Mouse (Mus musculus): ENCODE data around the gene Zfpl1. TPM values are rescaled to one million over a fixed set of nuclear protein-coding genes. Genes with fewer than 3 reads are reported as not detected.

Zfpl1 gene
- total RNA-seq, 1 experiment from 2014 or later, result 68.8 TPM

DNA sequence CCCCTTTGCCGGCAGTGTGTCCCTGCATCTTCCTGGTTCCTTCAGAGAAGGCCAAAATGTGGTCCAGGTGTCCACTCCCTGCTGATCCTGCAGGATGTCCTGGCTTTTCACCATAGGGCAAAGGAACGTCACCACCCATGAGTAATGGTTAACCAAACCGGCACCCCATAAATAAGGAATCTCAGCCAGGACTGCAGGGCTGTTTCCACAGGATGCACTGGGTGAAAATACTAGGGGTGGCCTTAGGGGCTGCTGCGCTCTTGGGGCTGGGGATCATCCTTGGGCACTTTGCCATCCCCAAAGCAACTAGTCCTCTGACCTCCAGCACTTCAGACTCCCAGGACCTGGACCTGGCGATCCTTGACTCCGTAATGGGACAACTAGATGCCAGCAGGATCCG, 20.8 kb upstream of the Zfpl1 start, which contains the start of gene Naaladl1:
Gene Naaladl1, plus strand, starts transcription at position 197 of the 400 bp plus-strand sequence.
- no peak for ATAC-seq (replicated peaks in 1 of 2; ENCODE audit: insufficient read depth in 1 of 2, low FRiP score in 2 of 2, low TSS enrichment in 1 of 2, low read depth in 1 of 2, poor library complexity in 2 of 2, severe bottlenecking in 2 of 2)

DNA sequence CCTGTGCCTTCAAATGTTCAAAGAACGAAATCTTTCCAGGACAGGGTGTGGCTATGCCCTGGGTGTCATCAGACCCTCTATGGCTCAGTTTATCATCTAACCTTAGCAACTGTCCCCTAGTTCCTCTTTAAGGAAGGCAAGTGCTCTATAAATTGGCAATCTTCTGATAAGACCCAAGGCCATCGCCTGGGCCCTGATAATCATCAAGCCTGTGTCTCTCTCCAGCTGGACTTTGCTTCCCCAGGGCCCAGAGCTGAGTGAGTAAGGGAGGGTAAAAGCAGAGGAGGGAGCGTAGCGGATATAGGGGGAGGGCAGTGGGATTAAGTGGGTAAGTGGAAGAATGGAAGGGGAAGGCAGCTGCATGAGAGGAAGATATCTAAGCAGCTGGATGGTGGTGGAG, 19.7 kb upstream of the Zfpl1 start:
- ATAC-seq (replicated peaks in 1 of 2; ENCODE audit: insufficient read depth in 1 of 2, low FRiP score in 2 of 2, low TSS enrichment in 1 of 2, low read depth in 1 of 2, poor library complexity in 2 of 2, severe bottlenecking in 2 of 2), result no peak

DNA sequence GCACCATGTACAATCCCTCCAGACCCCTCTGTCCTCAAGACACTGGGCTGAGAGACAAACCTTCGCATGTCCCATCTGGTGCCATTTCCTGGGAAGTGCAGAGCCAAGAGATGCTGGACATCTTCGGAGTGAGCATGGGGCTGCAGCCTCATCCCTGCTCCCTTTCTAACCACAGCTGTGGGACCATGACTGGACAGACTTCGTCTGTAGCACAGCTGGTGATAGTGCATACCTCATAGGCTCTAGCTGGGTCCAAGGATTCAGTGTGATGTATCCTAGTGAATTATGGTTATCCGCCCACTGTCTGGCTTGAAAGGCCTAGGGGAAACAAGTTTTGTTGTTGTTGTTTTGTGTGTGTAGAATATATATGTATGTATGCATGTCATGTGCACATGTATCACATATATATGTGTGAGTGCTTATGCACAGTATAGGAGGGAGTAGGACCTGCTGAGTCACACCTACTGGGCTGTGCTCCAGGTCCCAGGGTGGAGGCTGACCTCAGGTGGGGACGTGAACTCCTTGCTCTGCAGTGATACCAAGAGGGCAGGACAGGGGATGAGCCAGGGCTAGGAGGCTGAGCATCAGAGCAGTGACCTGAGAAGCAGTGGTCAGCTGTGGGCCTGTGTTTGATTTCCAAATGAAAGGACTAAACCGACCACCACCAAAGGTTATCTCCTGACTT, 17.6 kb upstream of the Zfpl1 start:
- no peak for ATAC-seq (replicated peaks in 1 of 2; ENCODE audit: insufficient read depth in 1 of 2, low FRiP score in 2 of 2, low TSS enrichment in 1 of 2, low read depth in 1 of 2, poor library complexity in 2 of 2, severe bottlenecking in 2 of 2)

DNA sequence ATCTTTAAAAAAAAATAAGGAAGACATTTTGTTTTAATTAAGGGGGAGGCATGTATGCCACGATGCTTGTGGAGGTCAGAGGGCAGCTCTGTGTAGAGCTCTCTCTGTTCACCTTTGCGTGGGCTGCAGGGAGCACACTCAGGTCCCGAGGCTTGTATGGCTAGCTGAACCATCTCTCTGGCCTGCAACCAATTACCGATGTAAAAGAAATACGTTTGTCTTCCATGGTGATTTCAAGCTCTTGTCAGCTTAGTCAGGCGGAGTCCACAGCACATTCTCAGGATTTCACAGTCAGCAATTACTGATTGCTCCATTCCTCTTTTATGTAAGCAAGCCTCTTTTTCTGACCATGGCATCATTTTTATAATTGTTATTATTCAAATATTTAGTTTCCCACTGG, 16.4 kb upstream of the Zfpl1 start:
- ATAC-seq (replicated peaks in 1 of 2; ENCODE audit: insufficient read depth in 1 of 2, low FRiP score in 2 of 2, low TSS enrichment in 1 of 2, low read depth in 1 of 2, poor library complexity in 2 of 2, severe bottlenecking in 2 of 2), result no peak

DNA sequence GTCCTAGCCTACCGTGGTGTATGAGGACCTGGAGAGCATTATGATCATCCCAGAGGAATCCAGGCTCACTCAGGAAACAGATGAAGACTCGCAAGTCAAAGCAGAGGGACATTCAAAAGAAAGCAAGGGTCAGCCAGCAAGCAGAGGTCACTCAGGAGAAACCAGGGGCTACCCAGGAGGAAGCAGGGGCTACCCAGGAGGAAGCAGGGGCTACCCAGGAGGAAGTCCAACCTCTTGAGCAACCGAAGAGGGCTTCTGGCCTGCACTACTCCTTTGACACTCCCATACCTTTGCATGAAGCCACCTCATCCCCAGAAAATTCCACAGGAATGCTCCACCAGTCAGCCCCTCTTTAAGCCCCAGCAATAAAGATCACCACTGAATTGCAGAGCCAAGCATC, 13.1 kb upstream of the Zfpl1 start:
- no peak for ATAC-seq (replicated peaks in 1 of 2; ENCODE audit: insufficient read depth in 1 of 2, low FRiP score in 2 of 2, low TSS enrichment in 1 of 2, low read depth in 1 of 2, poor library complexity in 2 of 2, severe bottlenecking in 2 of 2)

DNA sequence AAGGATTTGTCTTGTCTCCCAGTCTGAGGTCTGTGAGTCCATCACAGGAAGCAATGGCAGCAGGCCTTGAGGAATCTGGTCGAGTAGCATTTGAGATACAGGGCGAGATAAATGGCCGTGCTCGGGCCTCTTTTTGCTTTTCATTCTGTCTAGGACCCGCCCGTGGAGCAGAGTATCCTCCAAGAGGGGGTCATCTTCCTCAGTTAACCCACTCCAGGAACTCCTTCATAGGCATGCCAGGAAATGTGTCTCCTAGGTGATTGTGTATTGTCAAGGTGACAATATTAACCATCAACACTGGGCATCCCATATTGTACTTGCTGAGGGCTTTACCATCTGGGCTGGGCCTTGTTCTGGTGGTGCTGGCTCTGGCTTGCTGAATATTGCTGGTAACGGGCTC, 9.4 kb upstream of the Zfpl1 start, which contains the start of gene AC131692.1:
Gene AC131692.1, plus strand, starts transcription at position 301 of the 400 bp plus-strand sequence.
- no peak for ATAC-seq (replicated peaks in 1 of 2; ENCODE audit: insufficient read depth in 1 of 2, low FRiP score in 2 of 2, low TSS enrichment in 1 of 2, low read depth in 1 of 2, poor library complexity in 2 of 2, severe bottlenecking in 2 of 2)

DNA sequence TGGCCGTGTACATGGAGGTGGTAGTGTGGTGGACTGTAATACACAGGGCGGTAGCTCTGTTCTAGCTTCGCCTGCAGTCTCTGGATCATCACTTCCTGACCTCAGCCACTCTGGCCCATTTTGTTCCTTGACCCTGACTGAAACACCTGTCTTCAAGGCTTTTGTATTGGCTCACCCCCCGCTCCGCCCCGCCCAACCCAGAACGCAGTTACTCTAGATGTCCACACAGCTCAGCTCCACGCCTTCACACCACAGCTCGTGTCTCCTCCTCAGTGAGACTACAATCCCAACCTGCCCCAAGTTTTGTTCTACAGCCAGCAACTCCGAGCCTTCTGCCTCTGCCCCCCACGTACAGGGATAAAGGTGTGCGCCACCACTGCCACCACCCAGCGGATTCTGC, 4.1 kb upstream of the Zfpl1 start:
- ATAC-seq (replicated peaks in 1 of 2; ENCODE audit: insufficient read depth in 1 of 2, low FRiP score in 2 of 2, low TSS enrichment in 1 of 2, low read depth in 1 of 2, poor library complexity in 2 of 2, severe bottlenecking in 2 of 2), result no peak

DNA sequence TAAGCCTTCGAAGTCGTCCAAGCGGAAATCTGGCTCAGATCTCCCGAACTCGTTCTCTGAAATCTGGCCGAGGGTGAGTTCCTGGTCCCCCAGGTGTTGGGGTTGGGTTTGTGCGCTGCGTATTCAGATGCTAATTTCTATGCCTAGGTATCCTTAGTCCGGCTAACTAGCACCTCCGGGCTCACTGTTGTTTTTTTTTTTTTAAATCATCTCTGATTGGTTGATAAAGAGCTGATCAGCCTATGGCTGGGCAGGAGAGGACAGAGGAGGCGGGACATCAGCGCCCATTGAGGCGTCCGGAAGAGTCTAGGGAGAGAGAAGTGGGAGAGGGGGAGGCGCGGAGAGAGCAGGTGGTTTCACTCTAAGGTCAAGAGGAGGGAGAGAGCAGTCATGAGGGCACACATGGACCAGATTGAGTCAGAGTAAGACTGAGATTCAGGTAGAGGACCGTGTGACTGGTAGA, 692 bp upstream of the Zfpl1 start:
- ATAC-seq (replicated peaks in 1 of 2; ENCODE audit: insufficient read depth in 1 of 2, low FRiP score in 2 of 2, low TSS enrichment in 1 of 2, low read depth in 1 of 2, poor library complexity in 2 of 2, severe bottlenecking in 2 of 2), result peak; percentile 62 to 74

DNA sequence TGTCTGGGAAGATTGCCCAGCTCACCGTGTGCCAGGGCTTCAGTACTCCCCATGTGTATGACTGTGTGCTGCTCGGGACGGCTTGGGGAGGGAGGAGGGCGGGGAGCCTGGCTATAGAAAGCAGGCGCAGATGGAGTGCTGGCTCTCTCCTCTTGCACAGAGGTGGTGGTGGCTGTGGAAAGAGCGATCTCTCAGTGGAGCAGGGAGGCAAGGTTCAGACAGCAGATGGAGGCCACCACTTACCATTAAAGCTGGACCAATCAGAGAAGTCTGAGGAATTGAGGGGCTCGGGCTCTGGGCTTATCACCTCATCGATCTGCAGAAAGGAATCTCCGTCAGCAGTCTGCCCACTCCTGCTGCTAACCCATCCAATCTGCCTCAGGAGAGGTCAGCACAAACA, 2.6 kb downstream of the Zfpl1 start, which contains the start of gene Gm28374:
Gene Gm28374, minus strand, starts transcription at position 101 of the 400 bp plus-strand sequence.
- no peak for ATAC-seq (replicated peaks in 1 of 2; ENCODE audit: insufficient read depth in 1 of 2, low FRiP score in 2 of 2, low TSS enrichment in 1 of 2, low read depth in 1 of 2, poor library complexity in 2 of 2, severe bottlenecking in 2 of 2)

DNA sequence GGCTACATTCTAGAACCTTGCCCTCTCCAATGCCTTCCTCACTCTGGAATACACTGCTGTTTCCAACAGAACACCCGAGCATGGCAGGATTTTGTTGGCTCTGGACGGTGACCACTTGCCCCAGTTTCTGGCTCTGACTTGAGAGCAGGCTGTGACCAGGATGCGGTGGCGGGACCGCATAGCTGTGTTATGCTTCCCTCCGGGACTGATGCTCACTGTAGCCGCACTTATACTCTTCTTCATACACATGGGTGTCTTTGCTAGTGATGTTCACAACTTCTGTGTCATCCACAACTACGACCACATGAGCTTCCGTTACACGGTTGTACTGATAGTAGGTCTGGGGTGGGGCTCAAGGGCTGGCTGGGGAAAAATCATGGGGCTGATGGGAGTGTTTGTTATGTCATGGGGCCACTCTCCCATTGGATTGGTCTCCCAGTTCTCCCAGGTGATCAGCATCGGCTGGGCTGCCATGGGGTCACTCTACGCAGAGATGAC, 4.7 kb downstream of the Zfpl1 start, which contains the start of gene Tmem262:
Gene Tmem262, plus strand, starts transcription at position 51 of the 498 bp plus-strand sequence.
- no peak for ATAC-seq (replicated peaks in 1 of 2; ENCODE audit: insufficient read depth in 1 of 2, low FRiP score in 2 of 2, low TSS enrichment in 1 of 2, low read depth in 1 of 2, poor library complexity in 2 of 2, severe bottlenecking in 2 of 2)

DNA sequence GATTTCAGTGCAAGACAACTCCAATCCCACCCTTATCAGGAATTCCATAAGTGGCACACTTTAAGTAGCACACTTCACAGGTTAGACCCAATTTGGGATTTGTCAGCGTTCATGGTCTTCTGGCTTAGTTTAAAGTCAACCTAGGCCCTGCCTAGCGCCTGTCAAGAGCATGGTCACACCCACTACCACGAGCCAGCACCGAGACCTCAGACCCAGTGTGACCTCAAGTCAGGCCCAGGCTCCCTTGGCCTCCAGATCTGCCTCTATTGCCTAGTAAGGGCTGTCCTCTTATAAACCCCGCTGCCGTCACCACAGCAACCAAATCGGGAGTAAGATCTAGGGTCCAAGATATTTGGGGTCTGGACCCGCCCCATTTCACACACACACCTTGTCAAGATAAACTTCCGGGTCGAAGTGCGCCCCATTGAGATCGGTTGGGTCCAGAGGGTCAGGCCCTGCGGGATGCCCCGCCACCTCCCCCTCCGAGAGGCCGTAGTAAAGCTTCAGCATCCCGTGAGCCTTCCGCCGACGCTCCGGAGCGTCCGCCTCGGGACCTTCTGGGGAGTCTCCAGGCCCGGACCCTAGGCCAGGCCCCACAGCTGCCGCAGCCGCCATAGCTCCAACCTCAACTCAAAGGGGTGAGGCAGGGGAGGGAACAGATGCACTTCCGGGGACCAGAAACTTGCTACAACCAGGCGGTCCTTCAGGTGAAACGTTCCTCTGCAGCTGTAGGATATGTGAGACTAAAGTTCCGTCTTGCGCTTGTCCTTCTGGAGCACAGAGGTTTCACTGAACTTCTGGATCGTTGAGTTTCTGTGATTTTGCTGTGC, 8.0 kb downstream of the Zfpl1 start, which contains the start of gene Vps51:
Gene Vps51, minus strand, starts transcription at position 668 of the 830 bp plus-strand sequence.
- ATAC-seq (replicated peaks in 1 of 2; ENCODE audit: insufficient read depth in 1 of 2, low FRiP score in 2 of 2, low TSS enrichment in 1 of 2, low read depth in 1 of 2, poor library complexity in 2 of 2, severe bottlenecking in 2 of 2), result peak; percentile 87 to 97

DNA sequence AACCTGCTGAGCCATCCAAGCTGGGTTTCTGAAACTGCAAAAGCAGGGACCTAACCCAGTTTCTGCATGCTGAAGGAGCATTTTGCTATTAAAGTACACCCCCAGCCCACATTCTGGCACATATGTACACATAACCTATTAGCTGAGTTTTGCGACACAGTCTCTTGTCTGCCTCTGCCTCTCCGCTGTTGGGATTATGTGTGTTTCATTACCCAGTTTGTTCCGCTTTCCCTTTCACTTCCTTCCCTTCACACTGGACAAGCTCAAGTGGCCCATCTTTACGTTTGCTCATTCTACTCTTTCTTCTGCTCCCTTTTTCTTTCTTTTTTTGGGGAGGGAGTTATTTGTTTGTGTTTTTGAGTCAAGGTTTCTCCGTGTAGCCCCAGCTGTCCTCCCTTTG, 10.9 kb downstream of the Zfpl1 start:
- ATAC-seq (replicated peaks in 1 of 2; ENCODE audit: insufficient read depth in 1 of 2, low FRiP score in 2 of 2, low TSS enrichment in 1 of 2, low read depth in 1 of 2, poor library complexity in 2 of 2, severe bottlenecking in 2 of 2), result no peak

DNA sequence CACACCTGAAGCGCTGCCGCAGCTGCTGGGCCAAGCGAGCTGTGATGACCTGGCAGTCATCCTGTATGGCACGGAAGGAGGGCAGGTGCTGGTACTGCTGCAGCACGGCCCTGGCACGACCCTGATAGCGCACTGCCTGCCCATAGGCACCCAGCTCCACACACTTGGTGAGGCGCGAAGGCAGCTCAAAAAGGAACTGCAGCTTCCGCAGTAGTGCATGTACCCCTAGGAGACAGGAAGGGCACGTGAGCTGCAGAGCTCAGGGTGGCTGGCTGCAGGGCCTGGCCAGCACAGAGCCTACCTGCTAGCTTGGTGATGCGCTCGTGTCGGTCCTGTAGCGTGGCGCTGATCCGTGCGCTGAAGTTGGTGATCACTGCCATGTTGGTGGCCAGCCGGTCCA, 13.5 kb downstream of the Zfpl1 start:
- no peak for ATAC-seq (replicated peaks in 1 of 2; ENCODE audit: insufficient read depth in 1 of 2, low FRiP score in 2 of 2, low TSS enrichment in 1 of 2, low read depth in 1 of 2, poor library complexity in 2 of 2, severe bottlenecking in 2 of 2)

DNA sequence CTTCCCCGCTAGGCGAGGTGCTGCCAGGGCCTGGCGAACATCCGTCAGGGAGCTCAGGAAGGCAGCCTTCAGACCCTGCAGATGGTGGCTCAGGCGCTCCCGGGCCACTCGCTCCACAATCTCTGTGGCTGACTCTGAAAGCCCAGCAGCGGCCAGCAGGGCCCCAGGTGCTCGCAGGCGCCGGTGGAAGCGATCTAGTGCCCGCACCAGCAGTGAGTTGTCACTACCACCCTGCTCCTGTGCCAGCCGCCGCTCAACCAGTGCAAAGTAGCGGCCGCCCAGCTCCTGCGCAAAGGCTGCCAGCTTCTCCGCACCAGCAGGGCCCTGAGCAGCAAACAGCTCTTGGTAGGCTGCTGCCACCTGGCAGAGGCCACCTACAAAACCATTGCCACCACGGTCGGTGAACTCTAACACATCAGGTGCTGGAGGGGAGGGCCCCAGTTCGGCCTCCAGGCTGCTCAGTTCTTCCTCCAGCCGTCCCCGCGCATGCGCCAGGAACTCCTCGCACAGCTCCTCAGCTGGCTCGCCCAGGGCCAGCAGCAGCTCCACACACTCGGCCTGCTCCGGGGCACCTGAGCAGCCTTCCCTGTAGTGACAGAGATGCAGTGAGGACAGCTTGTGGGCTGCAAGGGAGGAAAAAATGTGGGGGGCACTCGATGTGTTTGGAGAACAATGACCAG, 14.0 kb downstream of the Zfpl1 start:
- no peak for ATAC-seq (replicated peaks in 1 of 2; ENCODE audit: insufficient read depth in 1 of 2, low FRiP score in 2 of 2, low TSS enrichment in 1 of 2, low read depth in 1 of 2, poor library complexity in 2 of 2, severe bottlenecking in 2 of 2)

DNA sequence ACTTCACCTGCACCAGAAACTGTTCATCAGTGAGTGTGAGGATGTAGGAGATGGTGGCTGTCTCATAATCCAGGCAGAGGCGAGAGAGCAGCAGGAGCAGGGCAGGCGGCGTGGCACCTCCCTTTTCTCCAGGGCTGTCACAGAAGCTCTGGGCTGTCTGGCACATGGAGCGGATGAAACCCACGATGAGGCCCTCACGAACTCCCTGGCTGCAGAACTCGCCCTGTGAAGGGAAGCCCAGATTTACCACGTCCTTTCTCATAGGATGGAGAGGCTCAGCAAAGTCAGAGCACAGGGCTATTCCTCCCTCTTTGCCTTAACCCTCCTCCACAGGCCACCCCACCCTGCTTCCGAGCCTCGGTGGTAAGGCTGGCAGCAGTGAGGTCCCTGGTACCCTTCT, 14.9 kb downstream of the Zfpl1 start:
- ATAC-seq (replicated peaks in 1 of 2; ENCODE audit: insufficient read depth in 1 of 2, low FRiP score in 2 of 2, low TSS enrichment in 1 of 2, low read depth in 1 of 2, poor library complexity in 2 of 2, severe bottlenecking in 2 of 2), result no peak

DNA sequence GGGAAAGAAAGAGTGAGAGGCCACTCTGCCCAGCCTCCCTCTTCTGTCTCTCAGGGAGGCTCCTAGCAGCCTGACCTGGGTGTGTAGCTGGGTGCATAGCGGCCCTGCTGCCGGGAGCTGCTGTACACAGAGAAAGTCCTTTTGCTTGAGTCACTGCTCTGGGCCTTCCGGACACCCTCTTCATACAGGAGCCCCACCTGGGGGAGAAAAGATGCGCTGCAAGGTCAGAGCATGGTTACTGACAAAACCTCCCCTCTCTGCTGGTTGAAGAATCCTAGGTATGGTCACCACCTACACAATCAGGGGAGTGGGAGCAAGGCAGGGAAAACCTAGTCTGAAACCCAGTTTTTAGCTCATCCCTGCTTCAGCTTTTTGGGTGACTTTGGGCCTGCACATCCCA, 15.8 kb downstream of the Zfpl1 start:
- no peak for ATAC-seq (replicated peaks in 1 of 2; ENCODE audit: insufficient read depth in 1 of 2, low FRiP score in 2 of 2, low TSS enrichment in 1 of 2, low read depth in 1 of 2, poor library complexity in 2 of 2, severe bottlenecking in 2 of 2)

DNA sequence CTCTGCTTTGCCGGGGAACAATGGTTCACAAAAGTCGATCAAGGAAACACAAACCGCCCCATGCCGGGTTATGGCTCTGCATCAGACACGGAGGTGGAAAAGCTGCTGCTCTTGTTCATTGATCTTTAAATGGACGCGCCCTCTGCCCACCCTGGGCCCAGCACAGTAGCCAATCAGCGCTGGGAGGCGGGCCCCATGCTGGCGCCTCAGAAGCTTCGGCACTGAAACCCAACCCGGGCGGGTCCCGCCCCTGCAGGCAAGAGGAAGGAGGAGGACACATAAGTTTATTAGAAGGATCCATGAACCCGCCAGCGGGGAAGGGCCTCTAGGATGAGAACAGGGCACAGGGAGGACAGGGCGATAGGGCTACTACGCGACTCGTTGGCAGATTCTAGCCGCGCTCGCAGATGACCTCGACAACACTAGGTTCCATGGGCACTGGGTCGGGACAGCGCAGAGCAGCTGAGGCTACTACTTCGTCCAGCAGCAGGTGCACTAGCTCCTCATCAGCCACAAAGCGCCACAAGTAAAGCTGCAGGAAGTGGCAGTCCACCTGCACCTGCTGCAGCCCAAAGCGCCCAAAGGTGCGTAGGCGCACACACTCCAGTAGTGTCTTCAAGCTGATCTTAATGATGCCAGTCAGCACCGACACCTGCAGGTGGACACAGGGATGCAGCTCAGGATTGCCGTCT, 16.9 kb downstream of the Zfpl1 start, which contains the start of gene Tm7sf2:
Gene Tm7sf2, minus strand, starts transcription at position 650 of the 692 bp plus-strand sequence.
- peak; percentile 87 to 91 for ATAC-seq (replicated peaks in 1 of 2; ENCODE audit: insufficient read depth in 1 of 2, low FRiP score in 2 of 2, low TSS enrichment in 1 of 2, low read depth in 1 of 2, poor library complexity in 2 of 2, severe bottlenecking in 2 of 2)
